Mouse (Mus musculus): Measurements from ENCODE around the gene Sptan1. TPM values are rescaled to one million over a fixed set of nuclear protein-coding genes. Genes with fewer than 3 reads are reported as not detected.

Gene Sptan1
- polyA plus RNA-seq, 1 experiment from 2014 or later, result 84.2 TPM

- peak; percentile 47; the same call in 1 of the 2 replicates for ATAC-seq (ENCODE audit: insufficient read depth, low FRiP score)
- H3K4me1 ChIP-seq (ENCODE audit: control insufficient read depth, insufficient read depth, low read length), result peaks cover 15% of the 10 kb centered on the region
- H3K4me3 ChIP-seq (replicated peaks; ENCODE audit: low read length), result no peak overlapping the region
- H3K27me3 ChIP-seq (ENCODE audit: control insufficient read depth, insufficient read depth, low read length), result no peaks in the 10 kb centered on the region
- H3K27ac ChIP-seq (ENCODE audit: low read length), result no peak overlapping the region
- no peaks in the 10 kb centered on the region for H3K9me3 ChIP-seq (replicated peaks; ENCODE audit: control insufficient read depth, low read length)
- 12% methylated on average over 2 of the region's 2 CpGs for WGBS
- H3K36me3 ChIP-seq (ENCODE audit: control insufficient read depth, insufficient read depth, low read length), result 0 out of 2 replicates have a peak, but pooled peaks cover 1% of the 10 kb centered on the region
- H3K4me2 ChIP-seq (ENCODE audit: low read depth, low read length), result no peak overlapping the region
- no peak overlapping the region for H3K9ac ChIP-seq (ENCODE audit: low read length)
Measured at GRCm38 (mm10) chr2:29973525-29973924, 8.2 kb downstream of the Sptan1 start.

- no peak overlapping the region for H3K27ac ChIP-seq (ENCODE audit: low read length)
- peaks cover 5% of the 10 kb centered on the region for H3K4me1 ChIP-seq (ENCODE audit: control insufficient read depth, insufficient read depth, low read length)
- H3K27me3 ChIP-seq (ENCODE audit: control insufficient read depth, insufficient read depth, low read length), result no peaks in the 10 kb centered on the region
- H3K36me3 ChIP-seq (ENCODE audit: control insufficient read depth, insufficient read depth, low read length), result peaks cover 21% of the 10 kb centered on the region
- ATAC-seq (ENCODE audit: insufficient read depth, low FRiP score), result no peak
- no peaks in the 10 kb centered on the region for H3K9me3 ChIP-seq (replicated peaks; ENCODE audit: control insufficient read depth, low read length)
- no peak overlapping the region for H3K4me3 ChIP-seq (replicated peaks; ENCODE audit: low read length)
- no peak overlapping the region for H3K9ac ChIP-seq (ENCODE audit: low read length)
- no peak overlapping the region for H3K4me2 ChIP-seq (ENCODE audit: low read depth, low read length)
Measured at GRCm38 (mm10) chr2:29977307-29977706, 11.9 kb downstream of the Sptan1 start.

DNA sequence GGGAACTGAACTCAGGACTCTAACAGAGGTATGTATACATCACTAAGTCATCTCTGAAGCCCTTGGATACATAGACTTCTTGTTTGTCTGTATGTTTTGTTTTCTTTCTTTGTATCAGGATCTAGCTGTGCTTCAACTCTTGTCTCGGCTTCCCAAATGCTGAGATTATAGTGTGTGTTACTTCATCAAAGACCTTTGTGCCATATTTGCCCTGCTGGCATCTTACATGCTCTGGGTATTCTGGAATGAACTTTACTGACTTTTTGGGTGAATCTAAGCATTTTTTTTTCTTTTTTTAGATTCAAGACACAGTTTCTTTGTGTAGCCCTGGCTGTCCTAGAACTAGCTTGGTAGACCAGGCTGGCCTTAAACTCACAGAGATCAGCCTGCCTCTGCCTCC lies 15.3 kb downstream of the Sptan1 start:
- no peak for ATAC-seq (ENCODE audit: insufficient read depth, low FRiP score)
- 94% methylated on average over 1 of the region's 1 CpGs for WGBS
- Histone ChIP-seq H3K27ac (ENCODE audit: low read length) (no peak overlapping the region), H3K4me1 (ENCODE audit: control insufficient read depth, insufficient read depth, low read length) (no peaks in the 10 kb centered on the region), H3K9ac (ENCODE audit: low read length) (no peak overlapping the region), H3K4me3 (replicated peaks; ENCODE audit: low read length) (no peak overlapping the region), H3K27me3 (ENCODE audit: control insufficient read depth, insufficient read depth, low read length) (no peaks in the 10 kb centered on the region), H3K4me2 (ENCODE audit: low read depth, low read length) (no peak overlapping the region), H3K36me3 (ENCODE audit: control insufficient read depth, insufficient read depth, low read length) (peaks cover 36% of the 10 kb centered on the region), H3K9me3 (replicated peaks; ENCODE audit: control insufficient read depth, low read length) (no peaks in the 10 kb centered on the region)

DNA sequence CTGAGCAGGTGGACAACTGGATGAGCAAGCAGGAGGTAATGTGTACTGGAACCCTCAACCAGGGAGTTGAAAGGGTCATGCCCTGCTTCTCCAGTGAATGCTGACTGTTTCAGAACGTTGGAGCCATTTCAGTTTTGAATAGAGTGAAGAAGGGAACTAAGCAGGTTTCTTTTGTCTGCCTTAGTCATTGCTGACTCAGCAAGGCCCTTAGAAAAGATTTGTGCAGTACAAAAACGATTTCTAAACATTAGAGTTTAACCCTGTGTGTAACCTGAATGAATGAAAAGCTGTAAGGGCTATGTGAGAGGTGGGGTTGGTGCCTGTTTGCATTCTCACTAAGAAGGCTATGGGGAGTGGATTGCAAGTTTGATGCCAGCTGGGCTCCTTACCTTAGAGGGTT lies 26.6 kb downstream of the Sptan1 start:
- Histone ChIP-seq H3K9ac (ENCODE audit: low read length) (no peak overlapping the region), H3K27me3 (ENCODE audit: control insufficient read depth, insufficient read depth, low read length) (no peaks in the 10 kb centered on the region), H3K9me3 (replicated peaks; ENCODE audit: control insufficient read depth, low read length) (no peaks in the 10 kb centered on the region), H3K36me3 (ENCODE audit: control insufficient read depth, insufficient read depth, low read length) (peaks cover 45% of the 10 kb centered on the region; the same call in 1 of the 2 replicates), H3K27ac (ENCODE audit: low read length) (no peak overlapping the region), H3K4me1 (ENCODE audit: control insufficient read depth, insufficient read depth, low read length) (no peaks in the 10 kb centered on the region), H3K4me3 (replicated peaks; ENCODE audit: low read length) (no peak overlapping the region), H3K4me2 (ENCODE audit: low read depth, low read length) (no peak overlapping the region)
- WGBS, result 51% methylated on average over 2 of the region's 2 CpGs
- no peak for ATAC-seq (ENCODE audit: insufficient read depth, low FRiP score)

GRCm38 (mm10) chr2:30009101-30009500 lies 43.7 kb downstream of the Sptan1 start:
- H3K4me2 ChIP-seq (ENCODE audit: low read depth, low read length), result no peak overlapping the region
- H3K36me3 ChIP-seq (ENCODE audit: control insufficient read depth, insufficient read depth, low read length), result peaks cover 66% of the 10 kb centered on the region
- no peak overlapping the region for H3K27ac ChIP-seq (ENCODE audit: low read length)
- no peak for ATAC-seq (ENCODE audit: insufficient read depth, low FRiP score)
- WGBS, result 42% methylated on average over 1 of the region's 1 CpGs
- H3K27me3 ChIP-seq (ENCODE audit: control insufficient read depth, insufficient read depth, low read length), result no peaks in the 10 kb centered on the region
- H3K9me3 ChIP-seq (replicated peaks; ENCODE audit: control insufficient read depth, low read length), result no peaks in the 10 kb centered on the region
- no peaks in the 10 kb centered on the region for H3K4me1 ChIP-seq (ENCODE audit: control insufficient read depth, insufficient read depth, low read length)
- no peak overlapping the region for H3K9ac ChIP-seq (ENCODE audit: low read length)
- no peak overlapping the region for H3K4me3 ChIP-seq (replicated peaks; ENCODE audit: low read length)

- H3K36me3 ChIP-seq (ENCODE audit: control insufficient read depth, insufficient read depth, low read length), result peaks cover 59% of the 10 kb centered on the region
- H3K27ac ChIP-seq (ENCODE audit: low read length), result no peak overlapping the region
- H3K4me1 ChIP-seq (ENCODE audit: control insufficient read depth, insufficient read depth, low read length), result no peaks in the 10 kb centered on the region
- no peaks in the 10 kb centered on the region for H3K9me3 ChIP-seq (replicated peaks; ENCODE audit: control insufficient read depth, low read length)
- no peak for ATAC-seq (ENCODE audit: insufficient read depth, low FRiP score)
- WGBS, result 89% methylated on average over 8 of the region's 8 CpGs
- H3K4me2 ChIP-seq (ENCODE audit: low read depth, low read length), result no peak overlapping the region
- H3K27me3 ChIP-seq (ENCODE audit: control insufficient read depth, insufficient read depth, low read length), result no peaks in the 10 kb centered on the region
- no peak overlapping the region for H3K9ac ChIP-seq (ENCODE audit: low read length)
- H3K4me3 ChIP-seq (replicated peaks; ENCODE audit: low read length), result no peak overlapping the region
Measured at GRCm38 (mm10) chr2:30010840-30011281, 45.5 kb downstream of the Sptan1 start.

DNA sequence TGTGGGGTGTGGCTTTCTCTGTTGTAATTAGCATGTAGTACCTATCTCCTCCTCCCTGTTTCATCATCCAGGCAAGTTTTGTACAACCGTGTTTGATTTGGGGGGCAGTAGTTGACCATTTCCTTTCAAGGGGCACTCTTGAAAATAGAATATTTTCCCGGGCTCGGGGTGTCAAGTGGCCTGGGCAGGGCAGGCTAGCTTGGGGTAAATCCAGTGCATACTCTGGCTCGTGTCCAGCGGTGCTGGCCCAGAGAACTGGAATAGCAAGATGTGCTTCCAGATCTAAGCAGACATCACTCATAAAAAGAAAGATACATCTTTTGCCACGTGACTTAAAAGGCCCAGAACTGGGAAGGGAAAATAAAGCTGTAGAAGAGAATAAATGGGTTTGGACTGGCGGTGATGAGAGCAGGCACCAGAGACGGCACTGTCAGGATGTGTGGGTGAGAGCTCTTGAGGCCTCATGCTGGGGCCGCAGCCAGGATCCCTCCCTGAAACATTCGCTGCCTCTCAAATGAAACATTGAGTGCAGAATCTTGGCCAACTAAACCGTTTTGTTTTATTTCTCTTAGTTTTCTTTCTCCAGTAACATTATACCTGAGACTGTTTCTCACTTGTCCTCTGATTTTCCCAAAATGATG lies 49.1 kb downstream of the Sptan1 start:
- Histone ChIP-seq H3K27me3 (ENCODE audit: control insufficient read depth, insufficient read depth, low read length) (no peaks in the 10 kb centered on the region), H3K4me1 (ENCODE audit: control insufficient read depth, insufficient read depth, low read length) (no peaks in the 10 kb centered on the region), H3K4me2 (ENCODE audit: low read depth, low read length) (no peak overlapping the region), H3K27ac (ENCODE audit: low read length) (no peak overlapping the region), H3K36me3 (ENCODE audit: control insufficient read depth, insufficient read depth, low read length) (peaks cover 42% of the 10 kb centered on the region), H3K9ac (ENCODE audit: low read length) (no peak overlapping the region), H3K4me3 (replicated peaks; ENCODE audit: low read length) (no peak overlapping the region), H3K9me3 (replicated peaks; ENCODE audit: control insufficient read depth, low read length) (no peaks in the 10 kb centered on the region)
- WGBS, result 82% methylated on average over 11 of the region's 11 CpGs
- ATAC-seq (ENCODE audit: insufficient read depth, low FRiP score), result no peak

- no peak overlapping the region for H3K9ac ChIP-seq (ENCODE audit: low read length)
- WGBS, result 86% methylated on average over 4 of the region's 4 CpGs
- no peaks in the 10 kb centered on the region for H3K27me3 ChIP-seq (ENCODE audit: control insufficient read depth, insufficient read depth, low read length)
- H3K4me1 ChIP-seq (ENCODE audit: control insufficient read depth, insufficient read depth, low read length), result no peaks in the 10 kb centered on the region
- H3K27ac ChIP-seq (ENCODE audit: low read length), result no peak overlapping the region
- ATAC-seq (ENCODE audit: insufficient read depth, low FRiP score), result no peak
- no peaks in the 10 kb centered on the region for H3K9me3 ChIP-seq (replicated peaks; ENCODE audit: control insufficient read depth, low read length)
- no peak overlapping the region for H3K4me2 ChIP-seq (ENCODE audit: low read depth, low read length)
- H3K4me3 ChIP-seq (replicated peaks; ENCODE audit: low read length), result no peak overlapping the region
- H3K36me3 ChIP-seq (ENCODE audit: control insufficient read depth, insufficient read depth, low read length), result peaks cover 58% of the 10 kb centered on the region
Measured at GRCm38 (mm10) chr2:30025454-30025853, 60.1 kb downstream of the Sptan1 start.

DNA sequence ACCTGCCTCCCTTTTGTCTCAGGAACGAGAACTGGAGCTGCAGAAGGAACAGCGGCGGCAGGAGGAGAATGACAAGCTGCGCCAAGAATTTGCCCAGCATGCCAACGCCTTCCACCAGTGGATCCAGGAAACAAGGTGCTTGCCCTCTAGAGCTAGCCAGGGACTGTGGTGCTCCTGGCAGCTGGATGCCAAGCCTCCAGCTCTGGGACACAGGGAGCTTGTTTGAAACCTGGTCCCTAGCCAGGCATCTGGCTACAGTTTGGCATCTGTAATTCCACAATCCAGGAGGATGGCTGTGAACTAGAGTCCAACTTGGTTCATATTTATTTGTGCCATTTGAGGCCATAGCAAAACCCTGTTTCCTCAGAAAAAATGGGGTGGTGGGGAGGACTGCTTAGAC lies 61.6 kb downstream of the Sptan1 start:
- no peaks in the 10 kb centered on the region for H3K27me3 ChIP-seq (ENCODE audit: control insufficient read depth, insufficient read depth, low read length)
- peaks cover 58% of the 10 kb centered on the region for H3K36me3 ChIP-seq (ENCODE audit: control insufficient read depth, insufficient read depth, low read length)
- H3K27ac ChIP-seq (ENCODE audit: low read length), result no peak overlapping the region
- ATAC-seq (ENCODE audit: insufficient read depth, low FRiP score), result no peak
- no peak overlapping the region for H3K9ac ChIP-seq (ENCODE audit: low read length)
- no peak overlapping the region for H3K4me2 ChIP-seq (ENCODE audit: low read depth, low read length)
- no peaks in the 10 kb centered on the region for H3K9me3 ChIP-seq (replicated peaks; ENCODE audit: control insufficient read depth, low read length)
- 91% methylated on average over 5 of the region's 5 CpGs for WGBS
- no peak overlapping the region for H3K4me3 ChIP-seq (replicated peaks; ENCODE audit: low read length)
- no peaks in the 10 kb centered on the region for H3K4me1 ChIP-seq (ENCODE audit: control insufficient read depth, insufficient read depth, low read length)

All from stomach, embryonic 16.5 days (tissue).